Mouse (Mus musculus) forebrain, embryonic 12.5 days (tissue): ENCODE measurements around the gene Wipf1. TPM values are rescaled to one million over a fixed set of nuclear protein-coding genes. Genes with fewer than 3 reads are reported as not detected.
A peak's percentile ranks its signal among the peaks of the same experiment; 100 is the strongest.

Experiments
- ATAC-seq: fragments of 200-750 bp; cut with Nextera tagmentation; 2 replicates; pipeline ENCODE4 v1.8.0; 2017; ENCODE audit warnings: moderate TSS enrichment; ENCODE audit not compliant: low FRiP score
- H3K27ac ChIP-seq: fragments of 300-500 bp; sonication (generic); 2 replicates; pipeline ENCODE4 v1.5.1; 2016; ENCODE audit warnings: mild to moderate bottlenecking
- H3K27me3 ChIP-seq: fragments of 300-500 bp; sonication (generic); 2 replicates; pipeline ENCODE4 v1.6.1; 2016; ENCODE audit warnings: mild to moderate bottlenecking
- H3K36me3 ChIP-seq: fragments of 300-500 bp; sonication (generic); replicated peaks from 2 replicates; pipeline ENCODE4 v1.6.1; 2016; ENCODE audit warnings: mild to moderate bottlenecking
- H3K4me1 ChIP-seq: fragments of 300-500 bp; sonication (generic); 2 replicates; pipeline ENCODE4 v1.6.1; 2016
- H3K4me2 ChIP-seq: fragments of 300-500 bp; sonication (generic); 2 replicates; pipeline ENCODE4 v1.6.1; 2016; ENCODE audit warnings: mild to moderate bottlenecking, moderate library complexity
- H3K4me3 ChIP-seq: fragments of 300-500 bp; sonication (generic); replicated peaks from 2 replicates; pipeline ENCODE4 v1.5.1; 2016; ENCODE audit warnings: mild to moderate bottlenecking
- H3K9ac ChIP-seq: fragments of 300-500 bp; sonication (generic); 2 replicates; pipeline ENCODE4 v1.6.1; 2016; ENCODE audit warnings: mild to moderate bottlenecking
- H3K9me3 ChIP-seq: fragments of 300-500 bp; sonication (generic); 2 replicates; pipeline ENCODE4 v1.6.1; 2016
- WGBS: fragments of 180-500 bp; shearing (Covaris S2); methylation state at CpG from one replicate; pipeline ENCODE4 v1.1.7; 2016; 5-methylcytosine and 5-hydroxymethylcytosine counted together
- polyA plus RNA-seq: library from polyadenylated mRNA; unstranded; fragments of >200 nt; fragmentation: Nextera tagmentation; extraction: Ambion mirVana; gene quantifications from 2 replicates; pipeline ENCODE4 v1.2.1, GENCODE M21; 2016

The Wipf1 gene
- polyA plus RNA-seq, 1 experiment from 2014 or later: 5.5 TPM

DNA sequence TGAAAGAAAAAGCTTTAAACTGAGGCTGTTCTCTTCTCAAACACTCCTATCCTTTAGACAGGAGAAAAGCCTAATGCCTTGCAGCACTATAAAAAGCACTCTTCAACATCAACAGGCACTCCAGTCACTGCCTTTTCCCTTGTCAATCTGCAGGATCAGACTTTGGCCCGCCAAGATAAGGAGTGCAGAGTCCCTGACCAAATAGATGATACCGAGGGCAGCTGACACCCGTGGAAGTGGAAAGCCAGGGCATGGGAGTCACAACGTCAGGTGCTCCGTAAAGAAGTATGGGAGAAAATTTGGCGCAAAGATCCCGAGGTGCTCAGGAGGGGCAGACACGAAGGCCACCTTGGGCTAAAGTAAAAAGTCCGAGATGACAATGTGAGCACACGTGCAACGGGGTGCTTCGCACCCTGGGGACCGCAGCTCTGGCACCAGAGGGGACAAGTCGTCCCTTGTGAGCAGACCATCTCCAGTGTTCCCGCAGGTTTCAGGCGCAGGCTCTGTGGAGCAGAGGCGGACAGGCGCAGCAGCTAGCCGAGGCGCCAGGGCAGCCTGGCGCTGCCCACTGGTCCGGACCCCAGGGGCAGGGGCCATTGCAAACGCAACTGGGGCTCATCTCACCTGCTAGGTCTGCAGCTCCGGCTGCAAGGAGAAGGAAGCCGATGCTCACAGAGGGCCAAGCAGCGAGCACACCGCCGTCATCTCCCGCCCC lies 143.7 kb downstream of the Wipf1 start:
- 0 out of 2 replicates have a peak, but pooled peaks cover 8% of the 10 kb centered on the region for H3K27me3 ChIP-seq
- no peaks in the 10 kb centered on the region for H3K36me3 ChIP-seq
- H3K4me3 ChIP-seq: peak overlapping the region; percentile 71
- WGBS: 1% methylated on average over 29 of the region's 29 CpGs
- peak overlapping the region; percentile 56; the same call in 1 of the 2 replicates for H3K27ac ChIP-seq
- peaks cover 9% of the 10 kb centered on the region for H3K4me1 ChIP-seq
- peak overlapping the region; percentile 96 for H3K4me2 ChIP-seq
- ATAC-seq: no peak; the same call in 1 of the 2 replicates
- no peaks in the 10 kb centered on the region for H3K9me3 ChIP-seq
- peak overlapping the region; percentile 72 for H3K9ac ChIP-seq

DNA sequence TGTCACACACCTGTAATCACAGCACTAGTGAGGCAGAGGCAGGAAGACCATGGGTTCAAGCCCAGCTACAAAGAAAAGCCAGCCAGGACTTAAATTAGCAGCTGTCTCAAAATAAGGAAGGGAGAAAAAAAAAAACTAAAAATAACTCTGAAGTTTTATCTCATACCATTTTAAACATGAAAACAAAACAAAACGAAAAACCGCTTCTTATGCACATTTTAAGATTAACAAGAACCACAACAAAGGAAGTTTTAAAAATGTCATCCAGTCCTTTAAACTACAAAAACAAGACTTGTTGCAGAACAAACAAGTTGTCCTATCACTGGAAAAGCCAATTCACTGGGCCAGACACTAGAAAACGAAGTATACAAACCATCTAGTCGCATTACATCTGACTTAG lies 144.4 kb downstream of the Wipf1 start:
- peak overlapping the region; percentile 96; the same call in 1 of the 2 replicates for H3K4me2 ChIP-seq

DNA sequence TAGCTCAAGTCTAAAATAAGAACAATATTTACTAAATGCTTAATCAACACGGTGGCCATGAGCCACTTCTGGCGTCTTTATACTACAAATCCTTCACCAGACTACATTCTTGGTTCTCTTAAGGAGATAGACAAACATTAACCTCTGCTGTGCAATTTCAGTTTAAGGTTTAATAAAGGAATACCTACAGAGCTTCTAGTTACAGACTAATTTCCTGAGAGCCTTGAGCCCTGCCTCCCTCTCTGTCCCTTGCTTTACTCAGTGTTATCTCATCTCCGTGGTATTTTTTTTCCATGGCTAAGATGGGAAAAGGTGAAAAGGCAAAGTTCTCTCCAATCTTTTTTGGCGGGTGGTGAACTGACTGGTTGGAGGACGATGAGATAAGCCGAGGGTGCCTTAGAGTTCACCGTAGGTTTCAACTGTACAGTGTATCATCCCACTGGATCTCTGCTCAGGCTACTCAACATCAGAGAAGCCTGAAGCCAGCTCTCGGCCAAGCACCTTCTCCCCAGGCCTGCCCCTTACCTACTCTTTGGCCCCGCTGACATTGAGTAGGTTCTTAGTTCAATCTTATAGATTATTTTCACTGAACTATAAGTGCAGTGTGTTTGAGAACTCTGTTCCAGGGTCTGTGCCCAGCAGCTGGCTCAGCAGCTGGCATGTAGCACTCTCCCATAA lies 149.1 kb downstream of the Wipf1 start:
- WGBS: 88% methylated on average over 9 of the region's 9 CpGs
- Histone ChIP-seq H3K27ac (no peak overlapping the region), H3K9me3 (no peaks in the 10 kb centered on the region), H3K4me1 (peaks cover 2% of the 10 kb centered on the region), H3K36me3 (no peaks in the 10 kb centered on the region), H3K4me3 (no peak overlapping the region), H3K9ac (no peak overlapping the region), H3K27me3 (0 out of 2 replicates have a peak, but pooled peaks cover 5% of the 10 kb centered on the region), H3K4me2 (no peak overlapping the region)
- no peak for ATAC-seq

More for the DNA sequence above, 144.4 kb downstream of the Wipf1 start:
- H3K4me3 ChIP-seq: no peak overlapping the region
- no peaks in the 10 kb centered on the region for H3K9me3 ChIP-seq
- H3K4me1 ChIP-seq: peaks cover 9% of the 10 kb centered on the region
- ATAC-seq: no peak
- H3K27me3 ChIP-seq: 0 out of 2 replicates have a peak, but pooled peaks cover 8% of the 10 kb centered on the region
- WGBS: 85% methylated on average over 4 of the region's 4 CpGs
- no peak overlapping the region for H3K27ac ChIP-seq
- no peak overlapping the region for H3K9ac ChIP-seq
- no peaks in the 10 kb centered on the region for H3K36me3 ChIP-seq

DNA sequence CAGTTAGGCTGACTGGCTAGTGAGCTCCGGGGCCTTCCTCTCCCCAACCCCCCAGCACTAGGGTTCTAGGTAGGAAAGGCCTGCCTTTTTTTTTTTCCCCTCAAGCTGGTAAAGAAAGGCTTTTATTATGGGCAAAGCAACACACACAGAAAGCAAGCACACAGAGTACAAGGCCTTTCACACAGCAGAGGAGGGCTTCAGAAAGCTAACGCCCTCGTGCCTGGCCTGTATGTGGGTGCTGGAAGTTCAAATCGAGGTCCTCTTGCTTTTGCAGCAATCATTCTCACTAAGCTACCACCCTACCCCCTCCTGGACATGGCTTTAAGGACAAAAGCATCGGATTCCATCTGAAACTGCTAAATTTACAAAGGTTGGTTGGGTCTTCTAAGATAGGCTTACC lies 149.9 kb downstream of the Wipf1 start:
- no peaks in the 10 kb centered on the region for H3K36me3 ChIP-seq
- H3K4me1 ChIP-seq: no peaks in the 10 kb centered on the region
- H3K9me3 ChIP-seq: no peaks in the 10 kb centered on the region
- WGBS: 80% methylated on average over 5 of the region's 5 CpGs
- no peak overlapping the region for H3K9ac ChIP-seq
- H3K4me3 ChIP-seq: no peak overlapping the region
- no peak overlapping the region for H3K4me2 ChIP-seq
- ATAC-seq: no peak
- H3K27ac ChIP-seq: no peak overlapping the region
- H3K27me3 ChIP-seq: peaks cover 3% of the 10 kb centered on the region; the same call in 1 of the 2 replicates

Other genes with a start within 250 kb of the Wipf1 start
- 10.9 and 12.7 TPM in 2 replicates for gene Scrn3, start 217.1 kb downstream of the Wipf1 start, polyA plus RNA-seq
- gene Cir1, start 217.0 kb downstream of the Wipf1 start, polyA plus RNA-seq: 24.0 and 26.1 TPM in 2 replicates
- 7.3 and 8.0 TPM in 2 replicates for gene Gpr155, start 143.2 kb downstream of the Wipf1 start, polyA plus RNA-seq
- gene Chrna1, start 50.6 kb upstream of the Wipf1 start, polyA plus RNA-seq: 0.10 and 0.15 TPM in 2 replicates
- gene Chn1, start 245.6 kb upstream of the Wipf1 start, polyA plus RNA-seq: 62.3 and 66.0 TPM in 2 replicates